Mouse (Mus musculus): ENCODE results near the gene Cryba1. TPM values are rescaled to one million over a fixed set of nuclear protein-coding genes. Genes with fewer than 3 reads are reported as not detected.

Cryba1 gene
- not detected in 2 replicates for polyA plus RNA-seq (2015; fragmentation: Nextera tagmentation; extraction: Ambion mirVana)

GRCm38 (mm10) chr11:77725183-77725582, at the start of gene Cryba1:
Cryba1 (minus strand) TSS chr11:77725283.

DNA sequence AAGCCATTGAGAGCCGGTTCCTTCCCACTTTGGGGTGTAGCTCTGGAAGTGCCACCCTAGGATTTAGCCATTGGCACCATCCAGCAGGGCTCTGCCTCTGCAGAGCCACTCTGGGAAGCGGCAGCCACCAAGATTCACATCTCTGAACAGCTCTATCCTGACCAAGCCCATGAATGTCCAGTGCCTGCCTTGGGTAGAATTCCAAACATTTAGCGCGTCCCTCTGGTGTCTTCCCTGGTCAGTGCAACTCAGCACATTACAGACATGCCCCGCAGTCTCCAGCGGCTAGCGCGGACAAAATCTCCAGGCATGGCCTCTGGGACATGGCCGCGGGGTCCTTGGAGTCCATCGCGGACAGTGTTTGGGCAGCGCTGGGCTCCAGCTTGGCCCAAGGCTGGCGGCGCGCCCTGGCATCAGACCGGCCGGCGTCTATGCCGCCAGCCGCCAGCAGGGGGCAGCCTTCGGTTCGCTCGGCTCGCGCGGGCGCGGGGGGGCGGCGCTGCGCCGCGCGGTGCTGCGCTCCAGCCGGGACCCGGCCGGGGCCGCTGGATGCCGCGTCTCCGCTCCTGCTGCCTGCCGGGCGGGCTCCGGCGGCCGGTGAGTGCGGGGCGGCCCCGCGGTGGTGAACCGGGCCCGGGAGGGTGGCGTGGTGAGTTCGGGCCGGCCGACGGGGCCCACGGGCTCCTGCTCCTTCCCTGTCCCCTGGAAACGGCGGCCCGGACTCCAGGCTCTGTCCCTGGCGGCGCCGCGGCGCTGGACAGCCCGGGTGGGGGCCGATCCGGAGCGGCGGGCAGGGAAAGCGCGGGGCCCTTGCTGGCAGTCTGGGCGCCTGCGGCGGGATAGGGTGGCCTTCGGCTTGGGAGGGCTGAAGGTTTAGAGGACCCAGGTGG, 37.9 kb upstream of the Cryba1 start, which contains the start of gene Myo18a:
Gene Myo18a, plus strand, starts transcription at position 464 of the 890 bp plus-strand sequence.

GRCm38 (mm10) chr11:77685383-77686265, 39.5 kb downstream of the Cryba1 start, which contains the start of gene Nufip2:
Nufip2 (plus strand) TSS chr11:77686155.

Other genes with a start within 250 kb of the Cryba1 start
- 4.9 and 11.5 TPM in 2 replicates for gene Ankrd13b, start 235.6 kb downstream of the Cryba1 start, polyA plus RNA-seq (2015; fragmentation: Nextera tagmentation; extraction: Ambion mirVana)
- 7.8 and 9.7 TPM in 2 replicates for gene Git1, start 231.7 kb downstream of the Cryba1 start, polyA plus RNA-seq (2015; fragmentation: Nextera tagmentation; extraction: Ambion mirVana)
- 5.8 and 8.4 TPM in 2 replicates for gene Abhd15, start 210.2 kb downstream of the Cryba1 start, polyA plus RNA-seq (2015; fragmentation: Nextera tagmentation; extraction: Ambion mirVana)
- gene Trp53i13, start 209.3 kb downstream of the Cryba1 start, polyA plus RNA-seq (2015; fragmentation: Nextera tagmentation; extraction: Ambion mirVana), result 20.4 and 24.6 TPM in 2 replicates
- gene Gm10392, start 206.1 kb downstream of the Cryba1 start, polyA plus RNA-seq (2015; fragmentation: Nextera tagmentation; extraction: Ambion mirVana), result 0.08 and 0.14 TPM in 2 replicates
- gene Taok1, start 117.5 kb downstream of the Cryba1 start, polyA plus RNA-seq (2015; fragmentation: Nextera tagmentation; extraction: Ambion mirVana), result 10.7 and 12.3 TPM in 2 replicates
- 2.6 and 4.8 TPM in 2 replicates for gene Nufip2, start 39.1 kb downstream of the Cryba1 start, polyA plus RNA-seq (2015; fragmentation: Nextera tagmentation; extraction: Ambion mirVana)
- 17.0 and 23.6 TPM in 2 replicates for gene Myo18a, start 38.0 kb upstream of the Cryba1 start, polyA plus RNA-seq (2015; fragmentation: Nextera tagmentation; extraction: Ambion mirVana)
- 0.17 and 0.88 TPM in 2 replicates for gene Gm10277, start 62.5 kb upstream of the Cryba1 start, polyA plus RNA-seq (2015; fragmentation: Nextera tagmentation; extraction: Ambion mirVana)
- 3.2 and 6.5 TPM in 2 replicates for gene Pipox, start 168.8 kb upstream of the Cryba1 start, polyA plus RNA-seq (2015; fragmentation: Nextera tagmentation; extraction: Ambion mirVana)
- gene Sez6, start 205.5 kb upstream of the Cryba1 start, polyA plus RNA-seq (2015; fragmentation: Nextera tagmentation; extraction: Ambion mirVana), result 1.5 and 1.8 TPM in 2 replicates